Mouse (Mus musculus) c-Kit-negative CD71-positive TER-119-positive erythroid progenitor cells, embryonic 14.5 days (primary cell): ENCODE data around the gene Slc39a13.
"Not testable (repeated sequence)": the region's sequence is repeated elsewhere in the genome, so short reads cannot be mapped to it uniquely, and the experiment has no call there.

Experiments
- DNase-seq: peaks from one replicate; pipeline ENCODE4 v3.0.0-alpha.2; 2013; ENCODE audit warnings: low read depth, low spot score

Slc39a13 gene

DNA sequence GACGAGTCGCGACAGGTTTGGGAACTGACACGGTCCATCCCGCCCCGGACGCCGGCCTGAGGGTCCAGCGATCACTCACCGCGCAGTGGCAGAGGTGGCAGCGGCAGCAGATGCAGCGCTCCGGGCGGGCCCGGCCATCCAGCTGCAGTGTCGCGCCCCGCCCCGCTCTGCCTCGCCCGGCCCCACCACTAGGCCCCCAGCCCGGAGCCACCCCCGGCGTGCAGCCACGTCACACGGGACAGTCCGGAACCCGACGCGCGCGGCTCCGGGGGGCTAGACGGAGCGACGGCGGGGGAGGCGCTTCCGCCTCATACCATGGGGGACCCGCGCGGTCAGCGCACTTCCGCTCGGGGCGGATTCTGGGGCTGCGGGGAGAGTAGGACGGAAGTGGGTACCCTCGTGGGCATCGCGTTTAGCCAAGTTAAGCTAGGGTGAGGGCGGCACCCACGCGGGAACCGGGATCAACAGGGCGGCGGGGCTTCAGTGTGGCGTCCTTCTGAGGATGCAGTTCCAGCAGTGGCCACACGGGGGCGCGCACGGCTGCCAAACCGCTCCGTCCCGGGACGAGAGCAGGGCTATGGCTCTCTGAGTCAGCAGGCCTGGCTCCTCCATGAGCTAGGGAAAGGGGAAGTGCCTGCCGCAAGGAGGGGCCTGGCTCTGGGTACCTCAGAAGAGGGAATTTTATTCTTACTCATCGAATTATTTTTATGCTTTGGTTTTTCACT lies at the start of gene Slc39a13:
Gene Slc39a13 (minus strand): TSS at position 342 of the 725 bp plus-strand sequence.
- DNase-seq = peak; percentile 85

DNA sequence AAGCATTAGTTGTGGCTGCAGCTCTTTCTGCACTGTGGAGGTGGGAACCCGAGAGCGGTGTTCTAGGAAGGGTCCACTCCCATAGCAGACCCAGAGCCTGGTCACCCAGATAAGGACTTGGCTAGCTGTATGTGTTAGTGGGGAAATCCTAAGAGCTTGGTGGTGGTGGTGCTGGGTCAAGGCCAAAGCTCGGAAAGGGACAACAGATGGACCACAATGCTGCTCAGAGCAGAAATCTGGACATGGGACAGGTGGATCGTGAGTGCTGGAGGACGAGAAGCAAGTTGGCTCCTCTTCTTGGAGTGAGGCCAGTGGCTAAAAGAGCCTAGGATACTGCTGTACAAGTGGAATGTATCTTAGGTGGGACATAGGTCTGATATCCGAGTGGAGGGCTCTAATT lies 49.3 kb upstream of the Slc39a13 start:
- no peak for DNase-seq

DNA sequence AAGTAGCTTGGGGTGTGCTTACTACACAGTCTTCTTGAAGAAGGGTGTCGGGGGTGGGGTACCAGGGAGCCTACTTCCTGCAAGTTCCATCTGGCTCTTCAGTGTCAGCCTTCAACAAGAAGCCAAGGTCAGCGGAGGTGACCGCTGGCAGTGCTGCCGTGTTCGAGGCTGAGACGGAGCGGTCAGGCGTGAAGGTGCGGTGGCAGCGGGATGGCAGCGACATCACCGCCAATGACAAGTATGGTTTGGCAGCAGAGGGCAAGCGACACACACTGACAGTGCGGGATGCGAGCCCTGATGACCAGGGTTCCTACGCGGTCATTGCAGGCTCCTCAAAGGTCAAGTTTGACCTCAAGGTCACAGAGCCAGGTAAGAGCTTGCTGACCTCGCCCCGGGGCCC lies 48.8 kb upstream of the Slc39a13 start:
- no peak for DNase-seq

DNA sequence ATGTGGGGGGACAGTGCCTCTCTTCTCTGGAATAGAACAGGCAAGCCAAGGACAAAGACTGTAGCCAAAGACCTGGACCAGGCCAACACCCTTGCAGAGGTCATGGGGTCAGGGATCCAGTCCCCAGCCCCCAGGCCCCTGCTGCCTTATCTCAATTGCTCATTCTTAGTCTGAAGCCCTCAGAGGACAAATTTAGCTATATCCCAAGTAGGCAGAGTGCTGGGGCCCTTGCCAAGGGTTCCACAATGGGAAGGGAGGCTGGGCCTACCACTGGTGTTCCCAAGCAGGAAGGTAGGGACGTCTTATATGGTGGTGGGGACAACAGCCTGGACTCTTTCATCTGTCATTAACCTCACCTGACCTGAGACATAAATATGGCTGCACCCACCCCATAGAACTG lies 48.4 kb upstream of the Slc39a13 start:
- no peak for DNase-seq

DNA sequence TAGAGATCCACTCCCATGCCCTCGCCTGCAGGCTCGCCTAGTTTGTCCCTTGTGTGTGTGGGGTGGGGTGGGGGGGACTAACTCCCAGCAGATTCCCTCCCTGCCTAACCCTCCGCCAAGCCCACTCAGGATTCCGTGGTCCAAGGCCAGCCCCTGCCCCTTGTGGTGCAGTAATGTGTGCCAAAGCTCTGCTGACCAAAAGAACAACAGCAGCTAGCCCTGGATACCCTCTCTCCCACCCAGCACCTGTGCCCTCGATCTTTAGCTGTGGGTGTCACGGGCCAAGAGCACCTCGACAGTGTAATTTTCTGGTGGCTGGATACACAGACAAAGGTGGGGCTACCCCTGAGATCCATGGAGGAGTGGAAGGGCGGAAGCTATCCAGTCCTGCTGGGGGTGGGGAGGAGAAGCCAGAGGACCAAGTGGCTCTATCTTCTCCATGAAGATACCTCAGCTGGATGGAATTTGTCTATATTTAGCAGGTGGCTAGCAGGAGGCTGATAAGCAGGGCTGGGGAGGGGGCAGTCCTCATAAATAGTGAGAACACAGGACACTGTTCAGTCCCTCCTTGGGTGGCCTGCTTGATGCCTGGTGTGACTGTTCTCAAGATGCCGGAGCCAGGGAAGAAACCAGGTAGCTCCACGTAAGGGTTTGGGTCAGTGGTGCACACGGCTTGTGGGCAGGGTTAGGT lies 47.5 kb upstream of the Slc39a13 start, which contains the start of gene Mybpc3:
Gene Mybpc3 (plus strand): TSS at position 560 of the 691 bp plus-strand sequence.
- no peak for DNase-seq

DNA sequence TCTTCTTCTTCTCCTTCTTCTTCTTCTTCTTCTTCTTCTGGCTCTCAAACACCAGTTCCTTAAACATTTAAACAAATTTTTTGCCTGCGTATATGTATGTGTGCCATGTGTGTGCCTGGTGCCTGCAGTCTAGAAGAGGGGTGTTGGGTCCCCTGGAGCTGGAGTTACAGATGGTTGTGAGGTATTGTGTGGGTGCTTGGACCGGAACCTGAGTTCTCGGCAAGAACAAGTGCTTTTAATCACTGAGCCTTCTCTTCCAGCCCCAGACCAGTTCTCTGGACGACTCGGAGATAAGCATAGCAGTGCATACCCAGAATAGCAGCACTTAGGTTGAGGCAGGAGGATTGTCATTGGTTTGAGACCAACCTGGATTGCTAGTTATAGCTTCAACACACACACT lies 46.6 kb upstream of the Slc39a13 start:
- DNase-seq = no peak

DNA sequence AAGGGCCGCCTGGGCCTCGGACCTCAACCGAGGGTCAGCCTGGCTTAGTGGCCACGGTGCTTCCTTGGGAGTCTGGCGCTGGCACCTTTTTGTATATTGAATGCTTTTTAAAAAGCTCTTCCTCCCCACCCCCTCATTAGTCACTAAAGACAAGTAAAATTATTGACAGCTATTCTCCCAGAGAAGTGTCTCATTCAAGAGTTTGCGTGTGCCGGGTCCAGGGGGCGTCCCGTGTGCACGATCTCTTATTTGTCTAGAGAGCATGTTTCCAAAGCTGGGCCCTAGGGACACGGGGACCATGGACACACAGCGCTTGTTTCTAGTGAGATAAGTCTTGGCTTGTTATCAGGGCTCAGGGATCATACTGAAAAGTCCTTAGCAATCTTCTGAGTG lies 45.4 kb upstream of the Slc39a13 start:
- DNase-seq = no peak

DNA sequence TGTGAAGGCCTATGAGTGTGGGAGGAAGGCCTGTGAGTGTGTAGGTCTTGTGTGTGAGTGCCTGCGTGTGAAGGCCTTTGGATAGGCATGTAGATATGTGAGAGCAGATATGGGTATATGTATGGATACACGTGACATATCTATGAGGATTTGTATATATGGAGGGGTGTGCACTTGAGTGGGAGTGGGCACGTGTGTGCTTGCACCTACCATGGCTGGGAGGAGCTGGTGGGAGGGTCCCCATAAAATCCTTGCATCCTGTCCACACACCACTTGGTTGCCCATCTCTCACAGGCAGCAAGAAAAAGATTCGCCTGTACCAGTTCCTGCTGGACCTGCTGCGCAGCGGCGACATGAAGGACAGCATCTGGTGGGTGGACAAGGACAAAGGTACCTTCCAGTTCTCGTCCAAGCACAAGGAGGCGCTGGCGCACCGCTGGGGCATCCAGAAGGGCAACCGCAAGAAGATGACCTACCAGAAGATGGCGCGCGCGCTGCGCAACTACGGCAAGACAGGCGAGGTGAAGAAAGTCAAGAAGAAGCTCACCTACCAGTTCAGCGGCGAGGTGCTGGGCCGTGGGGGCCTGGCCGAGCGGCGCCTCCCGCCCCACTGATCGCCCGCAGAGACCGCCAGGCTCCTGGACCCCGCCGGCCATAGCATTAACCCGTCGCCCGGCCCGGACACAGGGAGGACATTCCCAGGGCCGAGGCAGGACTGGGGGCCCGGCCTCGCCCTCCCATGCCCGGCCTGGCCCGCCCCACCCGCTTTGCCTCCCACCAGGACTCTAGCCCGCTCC lies 44.8 kb upstream of the Slc39a13 start:
- no peak for DNase-seq

DNA sequence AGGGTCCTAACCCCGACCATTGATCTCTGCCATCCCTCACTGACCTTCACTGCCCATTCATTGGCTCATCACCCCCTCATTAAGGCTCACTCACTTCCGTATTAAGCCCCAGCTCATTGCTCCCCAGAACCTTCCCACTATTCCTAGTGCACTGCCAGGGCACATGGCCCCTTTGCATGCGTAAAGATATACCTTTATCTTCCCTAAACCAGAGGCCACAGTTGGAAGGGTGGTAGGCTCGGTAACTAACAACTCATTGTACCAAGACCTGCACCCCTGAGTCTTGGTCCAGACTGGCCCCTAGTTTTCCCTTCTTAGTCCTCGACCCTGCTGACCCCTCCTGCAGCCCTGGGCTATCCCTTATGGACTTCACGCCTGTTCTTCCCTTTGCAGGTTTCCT lies 43.6 kb upstream of the Slc39a13 start:
- DNase-seq = no peak

DNA sequence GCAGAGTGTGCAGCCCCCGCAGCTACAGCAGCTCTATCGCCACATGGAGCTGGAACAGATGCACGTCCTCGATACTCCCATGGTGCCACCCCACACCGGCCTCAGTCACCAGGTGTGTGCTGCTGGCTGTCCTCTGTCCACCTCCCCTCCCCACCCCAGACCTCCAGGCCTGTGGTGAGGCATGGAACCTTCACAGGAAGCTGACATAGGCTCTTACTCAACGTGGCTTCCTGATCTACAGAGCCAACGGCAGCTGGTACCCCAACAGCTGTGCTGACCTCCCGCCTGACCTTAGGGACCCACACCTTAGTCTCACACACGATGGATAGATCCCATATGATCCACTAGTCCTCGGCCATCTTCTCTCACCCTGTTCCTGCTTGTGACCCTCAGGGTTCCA lies 43.1 kb upstream of the Slc39a13 start:
- DNase-seq = no peak

DNA sequence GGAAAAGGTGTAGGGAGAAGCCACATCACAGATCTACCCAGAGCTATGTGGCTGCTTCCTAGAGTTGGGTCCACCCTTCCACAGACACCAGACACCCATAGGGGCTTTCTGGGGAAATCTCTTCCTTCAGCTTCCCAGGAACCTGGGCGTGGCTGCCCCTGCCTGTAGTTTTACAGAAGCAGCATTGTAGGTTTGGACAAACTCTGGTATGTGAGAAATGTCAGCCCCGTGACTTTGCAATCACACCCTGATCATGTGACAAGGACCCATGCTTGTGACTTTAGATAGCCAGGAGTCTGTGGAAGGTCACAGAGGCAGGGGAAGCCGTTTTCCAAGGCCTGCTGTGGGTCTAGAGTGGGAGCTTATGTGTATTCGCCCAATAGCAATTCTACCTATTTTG lies 42.3 kb upstream of the Slc39a13 start:
- no peak for DNase-seq

DNA sequence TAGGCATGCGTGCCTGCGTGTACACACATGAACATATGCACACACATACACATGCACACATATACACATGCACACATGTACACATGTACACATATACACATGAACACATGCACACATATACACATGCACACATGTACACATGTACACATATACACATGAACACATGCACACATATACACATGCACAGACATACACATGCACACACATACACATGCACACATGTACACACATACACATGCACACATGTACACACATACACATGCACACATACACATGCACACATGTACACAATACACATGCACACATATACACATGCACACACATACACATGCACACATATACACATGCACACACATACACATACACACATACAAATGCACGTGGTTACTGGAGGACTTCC lies 41.6 kb upstream of the Slc39a13 start:
- not testable (repeated sequence) for DNase-seq

DNA sequence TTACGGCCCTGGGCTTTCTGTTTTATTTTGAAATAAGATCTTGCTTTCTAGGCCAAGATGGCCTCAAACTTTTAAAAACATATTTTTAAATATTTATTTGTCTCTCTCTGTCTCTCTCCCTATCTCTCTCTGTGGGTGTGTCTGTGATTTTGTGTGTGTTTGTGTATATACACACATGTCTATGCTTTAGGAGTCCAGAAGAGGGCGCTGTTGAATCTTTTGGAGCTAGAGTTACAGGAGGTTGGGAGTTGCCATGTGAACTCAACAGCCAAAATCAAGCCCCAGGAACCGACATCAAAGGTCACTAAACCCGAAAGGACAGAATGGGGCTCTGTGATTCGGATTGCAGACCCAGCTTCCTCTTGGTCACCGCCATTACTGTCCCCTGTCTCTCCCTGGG lies 40.2 kb upstream of the Slc39a13 start:
- no peak for DNase-seq

DNA sequence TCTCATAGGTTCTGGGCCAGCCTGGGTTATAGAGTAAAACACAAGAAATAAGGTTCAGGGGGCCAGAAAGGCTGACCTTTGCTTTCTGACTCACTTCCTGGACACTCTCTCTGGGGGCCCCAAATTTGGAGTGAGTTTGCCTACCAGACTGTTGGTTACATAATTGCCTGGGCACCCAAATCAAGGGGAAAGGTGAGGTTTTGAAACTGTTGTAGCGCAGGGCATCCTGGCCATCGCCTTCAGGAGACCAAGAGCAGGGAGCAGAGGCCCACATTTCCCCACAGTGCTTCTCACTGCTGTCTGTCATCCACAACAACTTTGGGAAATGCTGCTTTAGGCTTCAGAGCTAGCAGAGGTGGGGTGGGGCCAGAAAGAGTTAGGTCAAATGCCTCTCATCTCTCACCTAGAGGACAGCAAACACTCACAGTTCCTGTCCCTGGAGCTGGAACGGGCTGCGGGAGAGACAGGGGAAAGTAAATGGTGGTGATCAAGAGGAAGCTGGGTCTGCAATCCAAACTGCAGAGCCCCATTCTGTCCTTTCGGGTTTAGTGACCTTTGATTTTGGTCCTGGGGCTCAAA lies 39.7 kb upstream of the Slc39a13 start:
- no peak for DNase-seq

DNA sequence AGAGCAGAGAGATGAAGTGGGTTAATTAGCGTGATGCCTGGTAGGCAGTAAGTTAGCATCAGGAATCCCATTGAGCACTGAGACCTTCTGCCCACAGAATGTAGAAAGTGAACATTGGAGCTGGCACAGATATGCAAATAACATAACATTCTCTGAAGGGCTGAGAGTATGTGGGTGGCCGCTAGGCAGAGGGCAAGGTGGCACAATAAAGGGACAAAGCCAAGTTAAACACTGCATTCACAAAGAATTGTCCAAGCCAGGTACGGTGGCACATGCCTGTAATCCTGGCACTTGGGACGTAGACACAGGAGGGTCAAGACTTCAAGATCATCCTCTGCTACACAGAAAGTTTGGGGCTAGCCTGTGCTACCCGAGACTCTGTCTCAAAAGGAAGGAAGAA lies 39.0 kb upstream of the Slc39a13 start:
- no peak for DNase-seq

DNA sequence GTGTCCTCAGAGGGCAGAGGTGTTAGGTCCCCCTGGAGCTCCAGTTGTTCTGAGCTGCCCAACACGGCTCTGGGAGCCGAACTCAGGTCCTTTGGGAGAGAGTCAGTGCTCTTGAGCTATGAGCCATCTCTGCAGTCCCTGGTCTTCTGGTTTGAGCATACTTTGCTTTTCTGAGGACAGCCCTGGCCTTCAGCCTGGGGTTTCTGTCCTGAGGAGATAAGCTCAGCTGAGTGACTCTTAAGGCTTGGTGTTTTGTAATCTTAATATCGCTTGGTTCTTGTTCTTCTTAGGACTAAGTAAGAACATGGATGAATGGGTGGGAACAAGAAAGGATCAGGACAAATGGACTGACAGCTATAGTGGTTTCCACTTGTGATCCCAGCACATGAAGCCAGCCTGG lies 37.9 kb upstream of the Slc39a13 start:
- no peak for DNase-seq

DNA sequence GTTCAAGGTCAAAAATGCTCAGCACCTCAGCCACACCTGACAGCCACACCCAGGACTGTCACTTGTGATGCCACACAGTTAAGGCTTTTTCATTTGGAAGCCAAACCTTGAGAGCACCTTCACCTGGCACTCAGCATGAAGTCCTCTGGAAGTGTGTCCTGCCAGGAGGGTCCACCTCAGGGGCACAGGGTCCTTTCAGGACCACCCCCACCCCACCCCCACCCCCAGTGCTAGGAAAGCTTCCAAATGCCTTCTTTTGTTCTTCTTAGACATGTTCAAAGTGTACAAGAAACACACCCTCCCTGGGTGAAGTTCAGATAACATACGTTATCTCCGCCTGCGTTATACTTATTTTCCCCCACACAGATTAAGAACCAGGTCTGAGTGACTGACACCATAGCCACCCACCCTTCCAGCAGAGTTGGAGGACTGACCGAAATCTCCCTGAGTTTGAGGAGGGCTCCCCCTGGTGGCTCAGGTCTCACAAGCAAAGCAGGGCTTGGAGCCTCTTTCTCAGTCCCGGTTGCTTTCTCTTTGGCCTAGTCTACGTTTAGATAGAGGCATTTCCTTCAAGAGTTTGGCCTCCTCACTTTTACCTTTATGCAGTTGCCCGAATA lies 31.0 kb upstream of the Slc39a13 start:
- peak; percentile 67 for DNase-seq

DNA sequence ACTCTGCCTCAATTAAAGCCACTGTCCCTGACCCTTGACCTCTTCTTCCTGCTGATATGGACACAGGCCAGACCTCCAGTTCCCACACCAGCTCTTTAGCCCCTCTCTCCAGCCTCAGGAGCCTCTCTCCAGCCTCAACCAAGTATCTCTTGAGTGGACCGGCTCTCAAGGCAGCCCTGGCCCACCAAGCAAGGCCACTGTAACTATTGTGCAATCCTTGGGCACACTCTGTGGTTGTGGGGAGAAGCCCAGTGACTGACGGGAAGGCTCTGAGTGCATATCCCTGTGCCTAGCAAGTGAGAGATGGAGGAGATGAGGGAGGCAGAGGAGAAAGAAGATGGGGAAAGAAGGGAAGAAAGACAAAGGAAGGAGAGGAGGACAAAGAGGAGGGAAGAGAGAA lies 27.9 kb upstream of the Slc39a13 start:
- DNase-seq = no peak

DNA sequence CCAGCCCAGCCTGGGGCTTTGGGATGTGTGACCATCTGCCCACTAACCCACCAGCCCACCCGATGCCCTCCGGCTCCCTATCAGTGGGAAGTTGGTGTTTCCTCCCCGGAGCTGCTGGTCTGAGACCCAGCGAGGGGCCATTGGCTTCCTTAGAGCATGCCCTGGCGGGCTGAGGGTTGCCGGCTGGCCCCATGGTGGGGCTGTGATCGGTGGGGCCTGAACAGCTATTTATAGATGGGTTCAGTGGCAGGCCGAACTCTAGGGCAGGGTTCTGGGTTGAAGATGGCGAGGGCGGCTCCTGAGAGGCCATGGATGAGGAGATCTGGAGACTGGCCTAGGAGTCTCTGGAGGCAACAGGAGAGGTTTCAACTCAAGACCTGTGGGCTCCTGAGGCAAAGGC lies 26.8 kb upstream of the Slc39a13 start:
- DNase-seq = no peak

DNA sequence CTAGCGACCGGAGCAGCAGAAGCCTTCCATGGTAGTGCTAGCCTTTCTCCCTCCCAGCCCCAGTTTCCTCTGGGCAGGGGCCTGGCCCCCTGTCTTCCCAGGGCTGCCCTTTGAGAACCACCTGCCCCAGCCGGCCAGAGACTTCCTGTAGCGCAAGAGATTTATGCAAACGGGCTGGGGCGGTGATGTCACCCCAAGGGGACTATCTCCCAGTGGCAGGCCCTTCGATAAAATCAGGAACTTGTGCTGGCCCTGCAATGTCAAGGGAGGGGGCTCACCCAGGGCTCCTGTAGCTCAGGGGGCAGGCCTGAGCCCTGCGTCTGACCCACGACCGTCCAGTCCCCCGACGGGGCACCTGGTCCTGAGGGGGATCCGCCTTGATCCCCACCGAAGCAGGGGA lies 26.3 kb upstream of the Slc39a13 start:
- no peak for DNase-seq

DNA sequence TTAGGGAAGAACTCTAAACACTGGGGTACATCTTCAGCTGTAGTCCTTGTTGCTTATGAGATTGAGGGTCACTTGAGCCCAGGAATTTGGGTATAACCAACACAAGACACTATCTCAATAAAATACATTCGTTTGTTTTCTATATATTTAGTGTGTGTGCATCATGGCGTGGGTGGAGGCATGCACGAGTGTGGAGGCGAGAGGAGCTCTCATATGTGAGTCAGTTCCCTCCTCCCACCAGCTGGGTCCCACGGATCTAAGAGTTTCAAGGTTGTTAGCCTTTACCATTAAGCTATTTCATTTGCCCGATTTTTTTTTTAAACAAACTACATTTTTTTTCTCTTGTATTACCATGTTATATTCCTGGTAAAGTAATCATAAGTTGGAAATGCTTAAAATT lies 20.6 kb upstream of the Slc39a13 start:
- DNase-seq = no peak

DNA sequence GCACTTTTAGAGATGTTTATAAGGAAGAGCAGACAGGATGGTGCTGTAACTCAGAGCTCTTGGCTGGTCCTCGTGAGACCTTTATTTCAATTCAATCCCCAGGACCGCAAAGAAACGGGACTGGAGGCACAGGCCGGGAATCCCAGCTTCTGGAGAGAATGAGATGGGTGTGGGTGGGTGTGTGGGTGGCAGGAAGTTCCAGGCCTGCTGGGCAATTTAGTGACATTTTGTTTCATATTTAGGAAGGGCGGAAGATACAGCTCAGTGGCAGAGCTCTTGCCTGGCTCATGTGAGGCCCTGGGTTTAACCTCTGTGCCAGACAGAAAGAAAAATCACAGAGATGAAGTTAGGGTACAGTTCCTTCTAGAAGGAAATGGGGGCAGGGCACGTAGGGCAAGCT lies 20.0 kb upstream of the Slc39a13 start:
- DNase-seq = no peak
